Comparison of ENCODE assay signal across 11 mouse cellular contexts in genomic region chr2:58596774-58597342, GRCm38 (mm10). TPM values are rescaled to one million over a fixed set of nuclear protein-coding genes. Genes with fewer than 3 reads are reported as not detected.
A peak's percentile ranks its signal among the peaks of the same experiment; 100 is the strongest.
DNase-seq lines count a peak whose midpoint lies in the region; ATAC-seq and TF ChIP-seq lines count a peak whose summit lies in the region.
"Had no signal": no experiment of that assay in that cellular context is flagged by ENCODE, and none has a peak within 500 bp of the region (broad histone marks: within the 10 kb centered on the region; RNA-seq: fewer than 3 reads in every experiment).

No protein-coding gene starts in this region.

- H3K4me2 ChIP-seq in limb, embryonic 13.5 days (replicated peaks), result no peak overlapping the region
- H3K4me2 ChIP-seq in intestine, embryonic 16.5 days (ENCODE audit: low read depth, low read length), result no peak overlapping the region
- H3K4me2 ChIP-seq: embryonic facial prominence, embryonic 12.5 days; midbrain, embryonic 12.5 days; stomach, embryonic 15.5 days had no signal

- ATAC-seq in limb, embryonic 13.5 days (ENCODE audit: low FRiP score, low read depth), result no peak
- ATAC-seq in intestine, embryonic 16.5 days, result no peak

- H3K9me3 ChIP-seq in limb, embryonic 13.5 days, result no peaks in the 10 kb centered on the region
- H3K9me3 ChIP-seq in limb, embryonic 10.5 days (replicated peaks), result 0 out of 2 replicates have a peak, but pooled peaks cover 2% of the 10 kb centered on the region
- H3K9me3 ChIP-seq in intestine, embryonic 16.5 days (ENCODE audit: control insufficient read depth, low read length), result no peaks in the 10 kb centered on the region
- H3K9me3 ChIP-seq: embryonic facial prominence, embryonic 12.5 days; midbrain, embryonic 12.5 days; stomach, embryonic 15.5 days had no signal

- no peak overlapping the region for H3K4me3 ChIP-seq in limb, embryonic 13.5 days
- no peak overlapping the region for H3K4me3 ChIP-seq in limb, embryonic 10.5 days
- H3K4me3 ChIP-seq in cerebellum, adult 2 months (replicated peaks; ENCODE audit: insufficient read depth, low read depth, low read length), result no peak overlapping the region
- H3K4me3 ChIP-seq in intestine, embryonic 16.5 days (ENCODE audit: low read length), result no peak overlapping the region
- H3K4me3 ChIP-seq: embryonic facial prominence, embryonic 12.5 days; midbrain, embryonic 12.5 days; stomach, embryonic 15.5 days had no signal

- no peak for TF ChIP-seq POLR2A in cerebellum, adult 2 months (IDR thresholded peaks at IDR 0.05; ENCODE audit: borderline replicate concordance, insufficient read depth, low read length)

- no peak for TF ChIP-seq CTCF in cerebellum, adult 2 months (IDR thresholded peaks at IDR 0.05; ENCODE audit: borderline replicate concordance, insufficient read depth, low read depth, low read length)

- H3K4me1 ChIP-seq in limb, embryonic 13.5 days, result peaks cover 32% of the 10 kb centered on the region
- peaks cover 19% of the 10 kb centered on the region for H3K4me1 ChIP-seq in limb, embryonic 10.5 days
- peaks cover 10% of the 10 kb centered on the region for H3K4me1 ChIP-seq in cerebellum, adult 2 months (ENCODE audit: control insufficient read depth, insufficient read depth, low read length)
- no peaks in the 10 kb centered on the region for H3K4me1 ChIP-seq in intestine, embryonic 16.5 days (ENCODE audit: control insufficient read depth, insufficient read depth, low read length)
- H3K4me1 ChIP-seq: midbrain, embryonic 12.5 days had no signal

- H3K9ac ChIP-seq in limb, embryonic 13.5 days, result no peak overlapping the region
- H3K9ac ChIP-seq in intestine, embryonic 16.5 days (ENCODE audit: low read depth, low read length), result no peak overlapping the region
- H3K9ac ChIP-seq: embryonic facial prominence, embryonic 12.5 days; midbrain, embryonic 12.5 days; stomach, embryonic 15.5 days had no signal

- H3K27me3 ChIP-seq in limb, embryonic 13.5 days, result no peaks in the 10 kb centered on the region
- no peaks in the 10 kb centered on the region for H3K27me3 ChIP-seq in limb, embryonic 10.5 days (ENCODE audit: low read depth, poor library complexity, severe bottlenecking)
- H3K27me3 ChIP-seq in cerebellum, adult 2 months (ENCODE audit: control insufficient read depth, insufficient read depth, low read length), result no peaks in the 10 kb centered on the region
- H3K27me3 ChIP-seq in intestine, embryonic 16.5 days (replicated peaks; ENCODE audit: control insufficient read depth, insufficient read depth, low read length), result no peaks in the 10 kb centered on the region
- H3K27me3 ChIP-seq: embryonic facial prominence, embryonic 12.5 days; midbrain, embryonic 12.5 days; stomach, embryonic 15.5 days had no signal

- 76% methylated on average over 17 of the region's 17 CpGs for WGBS in limb, embryonic 13.5 days
- 86% methylated on average over 17 of the region's 17 CpGs for WGBS in limb, embryonic 10.5 days
- 10% methylated on average over 17 of the region's 17 CpGs for WGBS in cerebellum, adult 2 months
- WGBS in intestine, embryonic 16.5 days, result 84% methylated on average over 17 of the region's 17 CpGs

- no peaks in the 10 kb centered on the region for H3K36me3 ChIP-seq in limb, embryonic 13.5 days
- H3K36me3 ChIP-seq in limb, embryonic 10.5 days, result no peaks in the 10 kb centered on the region
- no peaks in the 10 kb centered on the region for H3K36me3 ChIP-seq in intestine, embryonic 16.5 days (ENCODE audit: control insufficient read depth, insufficient read depth, low read length)
- H3K36me3 ChIP-seq: embryonic facial prominence, embryonic 12.5 days; midbrain, embryonic 12.5 days; stomach, embryonic 15.5 days had no signal

- H3K27ac ChIP-seq in limb, embryonic 13.5 days, result peak overlapping the region; percentile 39; the same call in 1 of the 2 replicates
- no peak overlapping the region; the same call in 1 of the 2 replicates for H3K27ac ChIP-seq in limb, embryonic 10.5 days
- 0 out of 2 replicates have a peak overlapping the region, but pooled peaks have one; percentile 6 for H3K27ac ChIP-seq in cerebellum, adult 2 months (ENCODE audit: insufficient read depth, low read length)
- H3K27ac ChIP-seq in intestine, embryonic 16.5 days (ENCODE audit: low read length), result no peak overlapping the region
- H3K27ac ChIP-seq: midbrain, embryonic 12.5 days had no signal

- no peak for DNase-seq in limb, embryonic 10.5 days (ENCODE audit: low spot score)
- peak; percentile 86 to 92 for DNase-seq in cerebellum, adult 2 months
- peak; percentile 24 for DNase-seq in heart, adult 8-10 months (ENCODE audit: low spot score)
- DNase-seq in right cerebral cortex, adult 2 months (ENCODE audit: low spot score in 2 of 2), result peak; percentile 45 to 49
- no peak for DNase-seq in embryo, embryonic 10.5 days (ENCODE audit: low spot score)
- DNase-seq: kidney, adult 9 months had no signal

RNA-seq across cellular contexts. Expression of gene Upp2, which starts 29.8 kb away (rescaled TPM):
- polyA plus RNA-seq in limb, embryonic 13.5 days (2015; fragmentation: Nextera tagmentation; extraction: Ambion mirVana), result 9.5 and 10.4 TPM in 2 replicates
- polyA plus RNA-seq in limb, embryonic 10.5 days (2016; fragmentation: Nextera tagmentation; extraction: Ambion mirVana), result 4.5 and 6.1 TPM in 2 replicates
- polyA plus RNA-seq in cerebellum, adult 2 months (2012; rRNA removed), result 27.2 and 38.2 TPM in 2 replicates
- total RNA-seq in heart, adult 8-10 months (2022), result 1 to 10 TPM; 1.9 to 4.7 (median 3.3) TPM
- 5.4 and 5.7 TPM in 2 replicates for polyA plus RNA-seq in intestine, embryonic 16.5 days (2015; fragmentation: Nextera tagmentation; extraction: Ambion mirVana)

RNA-seq across cellular contexts. Expression of gene Acvr1, which starts 29.9 kb away (rescaled TPM):
- 7.9 and 8.6 TPM in 2 replicates for polyA plus RNA-seq in limb, embryonic 13.5 days (2015; fragmentation: Nextera tagmentation; extraction: Ambion mirVana)
- 4.2 and 4.5 TPM in 2 replicates for polyA plus RNA-seq in limb, embryonic 10.5 days (2016; fragmentation: Nextera tagmentation; extraction: Ambion mirVana)
- 18.5 and 18.7 TPM in 2 replicates for polyA plus RNA-seq in cerebellum, adult 2 months (2012; rRNA removed)
- total RNA-seq in heart, adult 8-10 months (2022), result 10 to 100 TPM; 14.2 to 17.0 (median 15.0) TPM
- polyA plus RNA-seq in intestine, embryonic 16.5 days (2015; fragmentation: Nextera tagmentation; extraction: Ambion mirVana), result 4.6 and 5.3 TPM in 2 replicates

Comparison
In these comparisons a context has a peak if more than half of its experiments do, and no peak if none do; other contexts are left out.
1. H3K27ac ChIP-seq: peak in limb, embryonic 13.5 days (single experiment) and cerebellum, adult 2 months (single experiment); none in limb, embryonic 10.5 days (single experiment) and intestine, embryonic 16.5 days (single experiment).
2. DNase-seq: peak in cerebellum, adult 2 months (2 of 2), heart, adult 8-10 months (single experiment) and right cerebral cortex, adult 2 months (2 of 2); none in limb, embryonic 10.5 days (single experiment) and embryo, embryonic 10.5 days (single experiment).